Mouse (Mus musculus): ENCODE results near the gene Trim56. TPM values are rescaled to one million over a fixed set of nuclear protein-coding genes. Genes with fewer than 3 reads are reported as not detected.
"Not testable (repeated sequence)": the region's sequence is repeated elsewhere in the genome, so short reads cannot be mapped to it uniquely, and the experiment has no call there.

Trim56 gene
- polyA plus RNA-seq (2016; fragmentation: Nextera tagmentation; extraction: Ambion mirVana), result 7.0 and 7.8 TPM in 2 replicates

DNA sequence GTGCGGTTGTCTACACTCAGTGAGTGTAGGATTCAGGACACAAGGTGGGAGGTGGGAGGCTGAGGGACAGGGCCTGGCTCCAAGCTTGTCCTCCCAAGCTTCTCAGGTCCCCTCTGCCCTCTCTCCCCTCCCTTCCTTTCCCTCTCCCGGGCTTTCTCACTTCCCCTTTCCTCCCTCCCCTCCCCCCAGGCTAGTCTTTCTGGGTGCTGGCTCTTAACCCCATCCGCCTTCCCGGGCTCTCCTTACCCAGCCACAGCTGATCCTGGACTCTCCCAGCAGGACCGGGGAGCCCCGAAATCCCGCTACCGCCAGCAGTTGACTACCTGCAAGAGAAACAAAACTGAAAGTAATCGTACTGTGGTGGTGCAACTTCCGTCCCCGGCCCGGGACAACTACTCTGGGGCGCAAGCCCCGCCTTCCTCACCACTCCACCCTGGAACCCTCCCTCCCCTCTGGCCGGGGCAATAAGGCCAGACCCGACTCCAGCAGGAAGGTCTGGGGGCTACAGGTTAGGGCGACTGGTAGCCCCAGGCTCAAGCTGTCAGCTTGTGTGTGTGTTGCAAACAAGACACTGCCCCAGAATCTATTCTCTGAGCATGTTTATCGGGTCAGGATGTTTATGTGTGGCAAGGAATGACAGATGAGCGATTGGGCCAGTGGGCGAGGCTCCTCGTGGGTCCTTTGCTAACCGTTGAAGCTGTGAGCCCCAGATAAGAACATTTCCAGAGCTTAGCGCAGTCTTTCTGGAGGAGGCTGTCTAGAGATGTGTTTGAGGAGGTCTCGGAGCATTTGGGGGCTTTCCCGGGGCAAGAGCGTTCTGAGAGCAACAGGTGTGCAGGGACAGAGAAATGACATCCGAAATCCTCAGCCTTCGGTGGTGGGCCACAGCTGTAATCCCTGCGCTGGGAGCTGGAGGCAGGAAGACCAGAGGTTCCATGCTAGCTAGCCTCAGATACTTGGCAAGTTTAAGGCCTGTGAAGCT lies at the start of gene Trim56:
Gene Trim56, minus strand, starts transcription at position 344 of the 982 bp plus-strand sequence.
- peak within 1 kb of the TSS; percentile 79 for H3K4me3 ChIP-seq
- peaks cover 15% of the 10 kb centered on the region for H3K4me1 ChIP-seq (replicated peaks)
- WGBS, result 6% methylated on average over 29 of the region's 29 CpGs
- ATAC-seq (ENCODE audit: insufficient number of reproducible peaks, low FRiP score), result peak; percentile 88
- peak within 1 kb of the TSS; percentile 85 for H3K9ac ChIP-seq
- H3K9me3 ChIP-seq (replicated peaks), result 0 out of 2 replicates have a peak, but pooled peaks cover 2% of the 10 kb centered on the region
- H3K27me3 ChIP-seq (replicated peaks), result no peaks in the 10 kb centered on the region
- peaks cover 33% of the 10 kb centered on the region for H3K36me3 ChIP-seq
- H3K4me2 ChIP-seq, result peak within 1 kb of the TSS; percentile 88
- peak within 1 kb of the TSS; percentile 83 for H3K27ac ChIP-seq (ENCODE audit: poor library complexity, severe bottlenecking)

- H3K27me3 ChIP-seq (replicated peaks), result 0 out of 2 replicates have a peak, but pooled peaks cover 5% of the 10 kb centered on the region
- H3K4me3 ChIP-seq, result no peak overlapping the region
- no peak overlapping the region for H3K27ac ChIP-seq (ENCODE audit: poor library complexity, severe bottlenecking)
- no peaks in the 10 kb centered on the region for H3K4me1 ChIP-seq (replicated peaks)
- 75% methylated on average over 4 of the region's 4 CpGs for WGBS
- H3K9ac ChIP-seq, result no peak overlapping the region
- no peak for ATAC-seq (ENCODE audit: insufficient number of reproducible peaks, low FRiP score)
- no peaks in the 10 kb centered on the region for H3K36me3 ChIP-seq
- H3K9me3 ChIP-seq (replicated peaks), result peaks cover 5% of the 10 kb centered on the region
- no peak overlapping the region for H3K4me2 ChIP-seq
Observed at GRCm38 (mm10) chr5:137161853-137162252, 45.8 kb upstream of the Trim56 start.

DNA sequence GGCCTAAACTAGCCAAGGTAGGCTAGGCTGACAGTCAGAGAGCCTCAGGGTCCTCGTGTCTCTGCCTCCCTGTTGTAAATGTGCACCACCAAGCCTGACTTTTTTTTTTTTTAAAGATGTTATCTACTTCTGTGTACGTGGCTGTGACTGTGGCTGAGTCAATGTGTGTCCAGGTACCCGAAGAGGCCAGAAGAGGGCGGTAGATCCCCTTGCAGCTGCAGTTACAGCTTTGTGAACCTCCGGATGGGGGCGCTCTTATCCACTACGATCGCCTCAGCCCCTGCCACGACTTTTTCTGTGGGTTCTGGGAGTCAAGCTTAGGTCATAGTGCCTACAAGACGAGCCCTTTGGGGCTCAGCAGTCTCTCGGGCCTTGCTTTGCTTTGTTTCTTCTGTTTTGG lies 43.5 kb upstream of the Trim56 start:
- Histone ChIP-seq H3K36me3 (no peaks in the 10 kb centered on the region), H3K9me3 (replicated peaks) (peaks cover 15% of the 10 kb centered on the region), H3K27ac (ENCODE audit: poor library complexity, severe bottlenecking) (no peak overlapping the region), H3K4me1 (replicated peaks) (no peaks in the 10 kb centered on the region), H3K27me3 (replicated peaks) (no peaks in the 10 kb centered on the region), H3K4me3 (no peak overlapping the region), H3K9ac (no peak overlapping the region), H3K4me2 (no peak overlapping the region)
- no peak for ATAC-seq (ENCODE audit: insufficient number of reproducible peaks, low FRiP score)
- WGBS, result 26% methylated on average over 11 of the region's 11 CpGs

DNA sequence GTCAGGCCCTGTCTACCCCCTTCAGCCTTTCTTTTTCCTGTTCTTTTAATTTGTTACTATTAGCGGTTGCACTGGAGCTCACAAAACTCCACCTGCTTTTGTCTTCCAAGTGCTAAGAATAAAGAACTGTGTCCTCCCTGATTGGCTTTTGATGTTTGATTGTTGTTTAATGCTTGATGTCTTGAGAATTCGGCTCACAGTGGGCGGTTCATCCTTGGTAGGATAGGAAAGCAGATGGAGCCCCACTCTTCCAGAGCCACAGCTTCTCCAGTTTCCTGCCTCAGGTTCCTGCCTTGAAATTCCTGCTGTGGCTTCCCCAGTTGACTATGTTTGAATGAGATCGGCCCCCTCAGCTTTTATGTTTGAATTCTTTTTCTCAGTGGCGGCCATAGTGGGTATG lies 37.3 kb upstream of the Trim56 start:
- Histone ChIP-seq H3K27ac (ENCODE audit: poor library complexity, severe bottlenecking) (no peak overlapping the region), H3K9me3 (replicated peaks) (peaks cover 47% of the 10 kb centered on the region)
- WGBS, result 85% methylated on average over 5 of the region's 5 CpGs

DNA sequence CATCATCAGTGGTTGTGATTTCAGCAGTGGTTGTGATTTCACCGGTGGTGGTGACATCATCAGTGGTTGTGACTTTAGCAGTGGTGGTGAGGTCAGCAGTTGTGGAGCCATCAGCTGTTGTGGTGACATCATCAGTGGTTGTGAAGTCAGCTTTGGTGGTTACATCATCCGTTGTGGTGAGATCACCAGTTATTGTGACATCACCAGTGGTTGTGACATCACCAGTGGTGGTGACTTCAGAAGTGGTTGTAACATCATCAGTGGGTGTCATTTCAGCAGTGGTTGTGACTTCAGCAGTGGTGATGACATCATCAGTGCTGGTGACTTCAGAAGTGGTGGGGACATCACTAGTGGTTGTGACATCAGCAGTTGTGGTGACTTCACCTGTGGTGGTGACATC lies 36.6 kb upstream of the Trim56 start:
- Histone ChIP-seq H3K27ac (ENCODE audit: poor library complexity, severe bottlenecking) (no peak overlapping the region), H3K4me3 (no peak overlapping the region), H3K9ac (no peak overlapping the region), H3K4me1 (replicated peaks) (no peaks in the 10 kb centered on the region), H3K36me3 (no peaks in the 10 kb centered on the region), H3K27me3 (replicated peaks) (no peaks in the 10 kb centered on the region), H3K4me2 (no peak overlapping the region), H3K9me3 (replicated peaks) (peaks cover 47% of the 10 kb centered on the region)
- WGBS, result 48% methylated on average over 2 of the region's 2 CpGs
- no peak; the same call in 1 of the 2 replicates for ATAC-seq (ENCODE audit: insufficient number of reproducible peaks, low FRiP score)

More for the DNA sequence above, 37.3 kb upstream of the Trim56 start:
- Histone ChIP-seq H3K4me2 (no peak overlapping the region), H3K27me3 (replicated peaks) (no peaks in the 10 kb centered on the region), H3K4me1 (replicated peaks) (no peaks in the 10 kb centered on the region), H3K9ac (no peak overlapping the region), H3K4me3 (no peak overlapping the region), H3K36me3 (no peaks in the 10 kb centered on the region)
- no peak for ATAC-seq (ENCODE audit: insufficient number of reproducible peaks, low FRiP score)

DNA sequence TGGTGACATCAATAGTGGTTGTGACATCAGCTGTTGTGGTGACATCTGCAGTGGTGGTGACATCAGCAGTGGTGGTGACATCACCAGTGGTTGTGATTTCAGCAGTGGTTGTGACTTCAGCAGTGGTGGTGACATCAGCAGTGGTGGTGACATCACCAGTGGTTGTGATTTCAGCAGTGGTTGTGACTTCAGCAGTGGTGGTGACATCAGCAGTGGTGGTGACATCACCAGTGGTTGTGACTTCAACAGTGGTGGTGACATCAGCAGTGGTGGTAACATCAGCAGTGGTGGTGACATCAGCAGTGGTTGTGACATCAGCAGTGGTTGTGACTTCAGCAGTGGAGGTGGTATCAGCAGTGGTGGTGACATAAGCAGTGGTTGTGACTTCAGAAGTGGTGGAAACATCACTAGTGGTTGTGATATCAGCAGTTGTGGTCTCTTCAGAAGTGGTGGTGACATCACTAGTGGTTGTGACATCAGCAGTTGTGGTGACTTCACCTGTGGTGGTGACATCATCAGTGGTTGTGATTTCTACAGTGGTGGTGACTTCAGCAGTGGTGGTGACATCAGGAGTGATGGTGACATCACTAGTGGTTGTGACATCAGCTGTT lies 33.4 kb upstream of the Trim56 start, which contains the start of gene Muc3:
Gene Muc3, minus strand, starts transcription at position 51 of the 611 bp plus-strand sequence.
- H3K27me3 ChIP-seq (replicated peaks); H3K9ac ChIP-seq; H3K27ac ChIP-seq (ENCODE audit: poor library complexity, severe bottlenecking); H3K4me1 ChIP-seq (replicated peaks); H3K4me2 ChIP-seq; ATAC-seq (ENCODE audit: insufficient number of reproducible peaks, low FRiP score); H3K4me3 ChIP-seq; H3K36me3 ChIP-seq: not testable (repeated sequence)
- peaks cover 36% of the 10 kb centered on the region for H3K9me3 ChIP-seq (replicated peaks)

GRCm38 (mm10) chr5:137140836-137141235 lies 24.8 kb upstream of the Trim56 start:
- H3K27ac ChIP-seq (ENCODE audit: poor library complexity, severe bottlenecking), result no peak overlapping the region
- 12% methylated on average over 3 of the region's 3 CpGs for WGBS
- H3K9ac ChIP-seq, result no peak overlapping the region
- peaks cover 9% of the 10 kb centered on the region; the same call in 1 of the 2 replicates for H3K27me3 ChIP-seq (replicated peaks)
- H3K4me2 ChIP-seq, result no peak overlapping the region
- no peak overlapping the region for H3K4me3 ChIP-seq
- no peaks in the 10 kb centered on the region for H3K4me1 ChIP-seq (replicated peaks)
- H3K9me3 ChIP-seq (replicated peaks), result no peaks in the 10 kb centered on the region
- ATAC-seq (ENCODE audit: insufficient number of reproducible peaks, low FRiP score), result no peak
- H3K36me3 ChIP-seq, result no peaks in the 10 kb centered on the region

- H3K4me2 ChIP-seq, result no peak overlapping the region
- 77% methylated on average over 10 of the region's 10 CpGs for WGBS
- no peaks in the 10 kb centered on the region for H3K9me3 ChIP-seq (replicated peaks)
- ATAC-seq (ENCODE audit: insufficient number of reproducible peaks, low FRiP score), result no peak
- H3K27me3 ChIP-seq (replicated peaks), result peaks cover 9% of the 10 kb centered on the region; the same call in 1 of the 2 replicates
- no peaks in the 10 kb centered on the region for H3K4me1 ChIP-seq (replicated peaks)
- H3K27ac ChIP-seq (ENCODE audit: poor library complexity, severe bottlenecking), result no peak overlapping the region
- H3K4me3 ChIP-seq, result no peak overlapping the region
- H3K9ac ChIP-seq, result no peak overlapping the region
- H3K36me3 ChIP-seq, result no peaks in the 10 kb centered on the region
Observed at GRCm38 (mm10) chr5:137138977-137139376, 23.0 kb upstream of the Trim56 start.

- Histone ChIP-seq H3K36me3 (no peaks in the 10 kb centered on the region), H3K9me3 (replicated peaks) (no peaks in the 10 kb centered on the region), H3K4me2 (no peak overlapping the region), H3K27me3 (replicated peaks) (0 out of 2 replicates have a peak, but pooled peaks cover 12% of the 10 kb centered on the region), H3K4me3 (no peak overlapping the region), H3K27ac (ENCODE audit: poor library complexity, severe bottlenecking) (no peak overlapping the region), H3K9ac (no peak overlapping the region), H3K4me1 (replicated peaks) (no peaks in the 10 kb centered on the region)
- WGBS, result 33% methylated on average over 11 of the region's 11 CpGs
- ATAC-seq (ENCODE audit: insufficient number of reproducible peaks, low FRiP score), result no peak
Observed at GRCm38 (mm10) chr5:137134959-137135358, 18.9 kb upstream of the Trim56 start.

DNA sequence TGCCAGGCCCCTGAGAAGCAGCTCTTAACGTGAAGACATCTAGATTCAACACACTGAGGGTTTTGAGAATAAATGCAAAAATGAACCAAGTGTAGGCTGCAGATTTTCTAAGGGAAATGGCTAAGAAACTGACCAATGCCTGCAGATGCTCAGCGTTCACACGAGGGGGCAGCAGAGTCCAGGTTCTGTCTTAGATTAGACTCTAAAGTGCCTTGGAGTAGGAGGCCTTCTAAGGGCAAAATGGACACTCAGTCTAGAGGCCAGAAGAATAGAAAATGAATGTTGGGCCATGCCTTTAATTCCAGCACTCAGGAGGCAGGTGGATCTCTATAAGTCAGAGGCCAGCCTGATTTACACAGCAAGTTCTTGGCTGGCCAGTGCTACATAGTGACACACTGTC lies 15.5 kb upstream of the Trim56 start:
- H3K4me1 ChIP-seq (replicated peaks), result no peaks in the 10 kb centered on the region
- no peaks in the 10 kb centered on the region for H3K9me3 ChIP-seq (replicated peaks)
- H3K36me3 ChIP-seq, result no peaks in the 10 kb centered on the region
- no peak for ATAC-seq (ENCODE audit: insufficient number of reproducible peaks, low FRiP score)
- no peak overlapping the region for H3K4me3 ChIP-seq
- H3K27me3 ChIP-seq (replicated peaks), result peaks cover 20% of the 10 kb centered on the region; the same call in 1 of the 2 replicates
- H3K27ac ChIP-seq (ENCODE audit: poor library complexity, severe bottlenecking), result no peak overlapping the region
- WGBS, result 1% methylated on average over 3 of the region's 3 CpGs
- no peak overlapping the region for H3K9ac ChIP-seq
- H3K4me2 ChIP-seq, result no peak overlapping the region

DNA sequence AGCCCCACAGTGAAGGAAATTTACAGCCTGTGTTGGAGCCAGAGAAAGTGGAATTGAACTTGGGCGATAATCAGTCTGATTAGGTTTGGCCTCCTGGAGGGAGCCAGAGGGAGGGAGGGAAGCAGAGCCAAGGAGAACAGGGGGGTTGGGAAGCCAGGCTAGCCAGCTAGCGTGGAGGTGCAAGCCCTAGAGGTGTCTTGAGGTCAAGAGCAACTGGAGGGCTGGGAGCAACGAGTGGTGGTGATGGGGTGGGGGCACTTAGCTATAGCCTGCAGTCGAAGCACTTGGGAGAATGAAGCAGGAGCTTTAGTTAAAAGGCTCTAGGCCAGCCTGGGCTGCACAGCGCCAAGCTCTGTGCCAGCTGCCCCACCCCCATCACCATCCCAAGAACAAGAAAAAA lies 13.3 kb upstream of the Trim56 start:
- no peak for ATAC-seq (ENCODE audit: insufficient number of reproducible peaks, low FRiP score)

More for the DNA sequence above, 13.3 kb upstream of the Trim56 start:
- Histone ChIP-seq H3K4me2 (no peak overlapping the region), H3K9me3 (replicated peaks) (no peaks in the 10 kb centered on the region), H3K4me1 (replicated peaks) (no peaks in the 10 kb centered on the region), H3K27ac (ENCODE audit: poor library complexity, severe bottlenecking) (no peak overlapping the region), H3K9ac (no peak overlapping the region), H3K4me3 (no peak overlapping the region), H3K36me3 (no peaks in the 10 kb centered on the region), H3K27me3 (replicated peaks) (peaks cover 20% of the 10 kb centered on the region; the same call in 1 of the 2 replicates)
- 16% methylated on average over 5 of the region's 5 CpGs for WGBS

Data from heart, embryonic 12.5 days (tissue).